Mouse (Mus musculus) G1E (cell line): Measurements from ENCODE around the gene Tbxas1.

Source experiments
- CTCF ChIP-seq: IDR thresholded peaks from 2 replicates; pipeline ENCODE4 v1.5.1; 2012; ENCODE audit warnings: low read depth, low read length, inconsistent platforms, mixed read lengths
- TAL1 ChIP-seq: conservative IDR thresholded peaks from 2 replicates; pipeline ENCODE4 v1.6.1; 2012; ENCODE audit warnings: low read depth, low read length, inconsistent platforms, mixed read lengths

DNA sequence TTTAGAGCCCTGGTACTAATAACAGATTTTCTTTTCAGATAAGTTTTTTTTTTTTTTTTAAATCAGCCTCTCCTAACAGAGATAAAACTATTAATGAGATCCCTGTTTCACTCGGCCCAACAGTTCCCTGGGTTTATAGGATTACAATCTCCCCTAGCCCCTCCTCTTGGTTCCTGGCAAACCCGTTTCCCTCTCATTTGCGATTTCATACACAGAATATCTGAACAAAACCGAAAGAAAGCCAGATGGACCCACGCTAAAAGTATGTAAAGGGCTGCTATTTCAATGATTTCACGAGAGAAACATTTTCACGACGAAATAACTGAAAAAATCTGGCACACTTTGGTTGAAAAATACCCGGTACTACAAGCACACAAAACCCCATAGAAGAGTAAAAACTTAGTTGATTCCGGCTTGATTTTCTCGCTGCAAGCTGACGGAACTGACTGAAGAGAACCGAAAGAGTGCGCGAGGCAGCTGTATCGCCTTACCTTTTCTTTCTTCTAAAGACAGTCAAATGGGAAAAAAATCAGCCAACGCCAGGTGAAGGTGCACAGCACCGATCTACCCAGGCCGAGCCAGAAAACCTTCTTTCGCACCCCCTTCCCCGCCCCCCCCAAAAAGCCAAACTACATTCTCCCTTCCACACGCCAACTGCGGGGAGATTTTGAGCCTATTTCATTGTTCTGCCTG lies 493 bp upstream of the Tbxas1 start:
- no peak for TF ChIP-seq CTCF
- no peak for TF ChIP-seq TAL1
